Mouse (Mus musculus) intestine, embryonic 14.5 days (tissue): ENCODE measurements around the gene Olfr692. TPM values are rescaled to one million over a fixed set of nuclear protein-coding genes. Genes with fewer than 3 reads are reported as not detected.

Experiments used
- ATAC-seq: fragments of 200-750 bp; cut with Nextera tagmentation; replicated peaks from 2 replicates; pipeline ENCODE4 v1.8.0; 2017; ENCODE audit warnings: low read depth, moderate number of reproducible peaks, moderate TSS enrichment, moderate library complexity; ENCODE audit not compliant: low FRiP score, low TSS enrichment
- DNase-seq: peaks from one replicate; pipeline ENCODE4 v3.0.0-alpha.2; 2018; ENCODE audit warnings: low spot score
- H3K27ac ChIP-seq: fragments of 300-500 bp; sonication (generic); 2 replicates; pipeline ENCODE4 v1.5.1; 2014; ENCODE audit warnings: low read depth, mild to moderate bottlenecking, control low read depth
- H3K27me3 ChIP-seq: fragments of 300-500 bp; sonication (generic); replicated peaks from 2 replicates; pipeline ENCODE4 v1.6.1; 2014; ENCODE audit warnings: low read length, control low read depth; ENCODE audit not compliant: control insufficient read depth, insufficient read depth
- H3K36me3 ChIP-seq: fragments of 300-500 bp; sonication (generic); 2 replicates; pipeline ENCODE4 v1.6.1; 2014; ENCODE audit warnings: low read length, control low read depth; ENCODE audit not compliant: control insufficient read depth, insufficient read depth
- H3K4me1 ChIP-seq: fragments of 300-500 bp; sonication (generic); replicated peaks from 2 replicates; pipeline ENCODE4 v1.6.1; 2014; ENCODE audit warnings: low read length, control low read depth, mixed read lengths; ENCODE audit not compliant: control insufficient read depth, insufficient read depth
- H3K4me2 ChIP-seq: fragments of 300-500 bp; sonication (generic); 2 replicates; pipeline ENCODE4 v1.6.1; 2014; ENCODE audit warnings: low read length
- H3K4me3 ChIP-seq: fragments of 300-500 bp; sonication (generic); 2 replicates; pipeline ENCODE4 v1.5.1; 2014; ENCODE audit warnings: low read depth, low read length, control low read depth, mixed read lengths
- H3K9ac ChIP-seq: fragments of 300-500 bp; sonication (generic); 2 replicates; pipeline ENCODE4 v1.6.1; 2014; ENCODE audit warnings: mild to moderate bottlenecking, low read length
- H3K9me3 ChIP-seq: fragments of 300-500 bp; sonication (generic); 2 replicates; pipeline ENCODE4 v1.6.1; 2016; ENCODE audit warnings: low read length, control low read depth; ENCODE audit not compliant: control insufficient read depth
- WGBS: fragments of 180-500 bp; shearing (Covaris S2); extraction: QIAGEN DNeasy Blood & Tissue Kit; methylation state at CpG from one replicate; pipeline ENCODE4 v1.1.7; 2014; 5-methylcytosine and 5-hydroxymethylcytosine counted together
- polyA plus RNA-seq: library from polyadenylated mRNA; unstranded; fragments of >200 nt; fragmentation: Nextera tagmentation; extraction: Ambion mirVana; gene quantifications from 2 replicates; pipeline ENCODE4 v1.2.1, GENCODE M21; 2014

Gene Olfr692
- polyA plus RNA-seq, 1 experiment from 2014 or later, result not detected

DNA sequence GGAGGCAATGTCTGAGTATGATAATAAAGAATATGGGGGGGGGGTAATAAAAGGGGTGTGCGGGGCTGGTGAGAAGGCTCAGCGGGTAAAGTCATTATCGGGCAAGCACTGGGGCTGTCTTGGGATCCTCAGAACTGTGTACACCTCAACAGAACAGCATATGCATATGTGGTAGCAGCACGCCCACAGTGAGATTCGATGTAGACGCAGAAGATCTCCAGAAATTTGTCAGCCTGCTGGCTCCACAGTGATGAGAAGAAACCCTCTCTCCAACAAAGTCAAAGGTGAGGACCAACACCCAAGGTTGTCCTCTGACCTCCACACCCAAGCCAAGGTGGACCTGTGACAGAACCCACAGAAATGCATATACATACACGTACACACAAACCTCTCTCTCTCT lies 48.5 kb downstream of the Olfr692 start:
- no peak for DNase-seq
- H3K9ac ChIP-seq, result no peak overlapping the region
- no peak overlapping the region for H3K4me3 ChIP-seq
- no peaks in the 10 kb centered on the region for H3K36me3 ChIP-seq
- no peak overlapping the region for H3K27ac ChIP-seq
- WGBS, result 89% methylated on average over 7 of the region's 7 CpGs
- no peaks in the 10 kb centered on the region for H3K27me3 ChIP-seq
- no peak for ATAC-seq
- H3K9me3 ChIP-seq, result no peaks in the 10 kb centered on the region
- H3K4me1 ChIP-seq, result no peaks in the 10 kb centered on the region
- no peak overlapping the region for H3K4me2 ChIP-seq

DNA sequence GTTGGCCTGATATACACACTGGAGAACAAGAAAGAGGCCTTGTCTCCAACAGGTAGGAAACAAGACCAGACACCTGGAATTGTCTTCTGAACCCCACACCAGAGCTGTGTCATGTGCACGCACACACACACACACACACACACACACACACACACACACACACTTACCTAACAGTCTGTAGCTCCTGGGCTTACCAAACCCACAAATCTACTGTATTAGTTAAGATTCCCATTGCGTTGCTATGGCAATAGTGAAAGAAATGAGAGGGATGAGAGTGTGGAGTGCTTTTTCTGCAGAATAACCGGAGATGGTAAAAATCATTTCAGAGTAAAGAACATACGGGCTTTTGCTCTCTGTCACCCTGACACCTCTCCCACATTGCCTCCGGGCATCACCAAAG lies 50.1 kb downstream of the Olfr692 start:
- Histone ChIP-seq H3K4me3 (no peak overlapping the region), H3K4me1 (no peaks in the 10 kb centered on the region), H3K9ac (no peak overlapping the region), H3K4me2 (no peak overlapping the region), H3K27ac (no peak overlapping the region), H3K36me3 (no peaks in the 10 kb centered on the region), H3K9me3 (no peaks in the 10 kb centered on the region), H3K27me3 (no peaks in the 10 kb centered on the region)
- ATAC-seq, result no peak
- DNase-seq, result no peak
- WGBS, result 85% methylated on average over 5 of the region's 5 CpGs

Other genes starting within 250 kb of the Olfr692 start
- gene Olfr683, start 221.2 kb upstream of the Olfr692 start, polyA plus RNA-seq, result not detected in 2 replicates
- not detected in 2 replicates for gene Olfr684, start 204.6 kb upstream of the Olfr692 start, polyA plus RNA-seq
- not detected in 2 replicates for gene Olfr685, start 182.2 kb upstream of the Olfr692 start, polyA plus RNA-seq
- gene Olfr686, start 160.7 kb upstream of the Olfr692 start, polyA plus RNA-seq, result not detected in 2 replicates
- gene Olfr688, start 80.1 kb upstream of the Olfr692 start, polyA plus RNA-seq, result not detected in 2 replicates
- not detected in 2 replicates for gene Olfr689, start 57.1 kb upstream of the Olfr692 start, polyA plus RNA-seq
- not detected in 2 replicates for gene Olfr690, start 34.1 kb upstream of the Olfr692 start, polyA plus RNA-seq
- not detected in 2 replicates for gene Olfr691, start 26.0 kb upstream of the Olfr692 start, polyA plus RNA-seq
- not detected in 2 replicates for gene Gm5901, start 6.8 kb downstream of the Olfr692 start, polyA plus RNA-seq
- gene Fam160a2, start 31.8 kb downstream of the Olfr692 start, polyA plus RNA-seq, result 41.7 and 45.6 TPM in 2 replicates
- gene Cnga4, start 36.3 kb downstream of the Olfr692 start, polyA plus RNA-seq, result not detected in 2 replicates
- 0.11 and 0.34 TPM in 2 replicates for gene Cckbr, start 57.5 kb downstream of the Olfr692 start, polyA plus RNA-seq
- gene Cavin3, start 114.1 kb downstream of the Olfr692 start, polyA plus RNA-seq, result 96.0 and 96.7 TPM in 2 replicates
- 36.1 and 37.5 TPM in 2 replicates for gene Smpd1, start 186.1 kb downstream of the Olfr692 start, polyA plus RNA-seq
- 45.1 and 46.3 TPM in 2 replicates for gene Apbb1, start 213.4 kb downstream of the Olfr692 start, polyA plus RNA-seq
- 0.46 and 0.65 TPM in 2 replicates for gene Hpx, start 231.9 kb downstream of the Olfr692 start, polyA plus RNA-seq